Mouse (Mus musculus): ENCODE results near the gene 4930404N11Rik. TPM values are rescaled to one million over a fixed set of nuclear protein-coding genes. Genes with fewer than 3 reads are reported as not detected.

4930404N11Rik gene
- polyA plus RNA-seq, 1 experiment: 7.8 TPM

- Histone ChIP-seq H3K4me1 (ENCODE audit: control insufficient read depth, insufficient read depth, insufficient read length) (peaks cover 23% of the 10 kb centered on the region; the same call in 1 of the 2 replicates), H3K27me3 (ENCODE audit: control insufficient read depth, insufficient read depth, low read length) (no peaks in the 10 kb centered on the region), H3K27ac (ENCODE audit: insufficient read depth, low read length) (peak overlapping the region; percentile 43; the same call in 1 of the 2 replicates), H3K4me3 (ENCODE audit: extremely low read depth, insufficient read depth, insufficient read length) (no peak overlapping the region), H3K36me3 (ENCODE audit: control insufficient read depth, insufficient read depth, low read length) (peaks cover 3% of the 10 kb centered on the region; the same call in 1 of the 2 replicates)
- WGBS: 77% methylated on average over 18 of the region's 18 CpGs
- DNase-seq (ENCODE audit: low read depth in 1 of 2, low spot score in 2 of 2): no peak
- TF ChIP-seq CTCF (IDR thresholded peaks at IDR 0.05; ENCODE audit: extremely low read depth, insufficient read depth, insufficient read length, insufficient replicate concordance): no peak
- no peak for TF ChIP-seq POLR2A (IDR thresholded peaks at IDR 0.05; ENCODE audit: low read depth, low read length)
Observed at GRCm38 (mm10) chr10:81411471-81412400, 46.1 kb upstream of the 4930404N11Rik start.

GRCm38 (mm10) chr10:81410981-81411380, 45.4 kb upstream of the 4930404N11Rik start:
- H3K4me1 ChIP-seq (ENCODE audit: control insufficient read depth, insufficient read depth, insufficient read length): peaks cover 23% of the 10 kb centered on the region; the same call in 1 of the 2 replicates
- H3K27ac ChIP-seq (ENCODE audit: insufficient read depth, low read length): peak overlapping the region; percentile 43
- H3K4me3 ChIP-seq (ENCODE audit: extremely low read depth, insufficient read depth, insufficient read length): no peak overlapping the region
- 77% methylated on average over 9 of the region's 9 CpGs for WGBS
- H3K27me3 ChIP-seq (ENCODE audit: control insufficient read depth, insufficient read depth, low read length): no peaks in the 10 kb centered on the region
- no peak for TF ChIP-seq POLR2A (IDR thresholded peaks at IDR 0.05; ENCODE audit: low read depth, low read length)
- TF ChIP-seq CTCF (IDR thresholded peaks at IDR 0.05; ENCODE audit: extremely low read depth, insufficient read depth, insufficient read length, insufficient replicate concordance): no peak
- no peak for DNase-seq (ENCODE audit: low read depth in 1 of 2, low spot score in 2 of 2)
- H3K36me3 ChIP-seq (ENCODE audit: control insufficient read depth, insufficient read depth, low read length): peaks cover 3% of the 10 kb centered on the region; the same call in 1 of the 2 replicates

GRCm38 (mm10) chr10:81410350-81410749, 44.7 kb upstream of the 4930404N11Rik start:
- Histone ChIP-seq H3K4me1 (ENCODE audit: control insufficient read depth, insufficient read depth, insufficient read length) (peaks cover 23% of the 10 kb centered on the region; the same call in 1 of the 2 replicates), H3K4me3 (ENCODE audit: extremely low read depth, insufficient read depth, insufficient read length) (no peak overlapping the region), H3K27me3 (ENCODE audit: control insufficient read depth, insufficient read depth, low read length) (no peaks in the 10 kb centered on the region), H3K27ac (ENCODE audit: insufficient read depth, low read length) (peak overlapping the region; percentile 40; the same call in 1 of the 2 replicates), H3K36me3 (ENCODE audit: control insufficient read depth, insufficient read depth, low read length) (peaks cover 3% of the 10 kb centered on the region; the same call in 1 of the 2 replicates)
- WGBS: 43% methylated on average over 4 of the region's 4 CpGs
- TF ChIP-seq POLR2A (IDR thresholded peaks at IDR 0.05; ENCODE audit: low read depth, low read length) (no peak), CTCF (IDR thresholded peaks at IDR 0.05; ENCODE audit: extremely low read depth, insufficient read depth, insufficient read length, insufficient replicate concordance) (no peak)
- DNase-seq (ENCODE audit: low read depth in 1 of 2, low spot score in 2 of 2): no peak

- Histone ChIP-seq H3K36me3 (ENCODE audit: control insufficient read depth, insufficient read depth, low read length) (peaks cover 5% of the 10 kb centered on the region; the same call in 1 of the 2 replicates), H3K27ac (ENCODE audit: insufficient read depth, low read length) (peak overlapping the region; percentile 26; the same call in 1 of the 2 replicates), H3K4me3 (ENCODE audit: extremely low read depth, insufficient read depth, insufficient read length) (no peak overlapping the region), H3K4me1 (ENCODE audit: control insufficient read depth, insufficient read depth, insufficient read length) (peaks cover 30% of the 10 kb centered on the region), H3K27me3 (ENCODE audit: control insufficient read depth, insufficient read depth, low read length) (no peaks in the 10 kb centered on the region)
- WGBS: 45% methylated on average over 8 of the region's 8 CpGs
- TF ChIP-seq POLR2A (IDR thresholded peaks at IDR 0.05; ENCODE audit: low read depth, low read length) (no peak), CTCF (IDR thresholded peaks at IDR 0.05; ENCODE audit: extremely low read depth, insufficient read depth, insufficient read length, insufficient replicate concordance) (no peak)
- DNase-seq (ENCODE audit: low read depth in 1 of 2, low spot score in 2 of 2): no peak
Observed at GRCm38 (mm10) chr10:81409330-81409729, 43.7 kb upstream of the 4930404N11Rik start.

GRCm38 (mm10) chr10:81408871-81409291, 43.3 kb upstream of the 4930404N11Rik start:
- Histone ChIP-seq H3K27ac (ENCODE audit: insufficient read depth, low read length) (peak overlapping the region; percentile 26; the same call in 1 of the 2 replicates), H3K4me1 (ENCODE audit: control insufficient read depth, insufficient read depth, insufficient read length) (peaks cover 31% of the 10 kb centered on the region), H3K4me3 (ENCODE audit: extremely low read depth, insufficient read depth, insufficient read length) (no peak overlapping the region), H3K36me3 (ENCODE audit: control insufficient read depth, insufficient read depth, low read length) (peaks cover 5% of the 10 kb centered on the region; the same call in 1 of the 2 replicates), H3K27me3 (ENCODE audit: control insufficient read depth, insufficient read depth, low read length) (no peaks in the 10 kb centered on the region)
- 20% methylated on average over 9 of the region's 9 CpGs for WGBS
- TF ChIP-seq POLR2A (IDR thresholded peaks at IDR 0.05; ENCODE audit: low read depth, low read length) (no peak), CTCF (IDR thresholded peaks at IDR 0.05; ENCODE audit: extremely low read depth, insufficient read depth, insufficient read length, insufficient replicate concordance) (peak; percentile 95)
- peak in 1 of 2 experiments; percentile 74 for DNase-seq (ENCODE audit: low read depth in 1 of 2, low spot score in 2 of 2)

- Histone ChIP-seq H3K27me3 (ENCODE audit: control insufficient read depth, insufficient read depth, low read length) (no peaks in the 10 kb centered on the region), H3K4me1 (ENCODE audit: control insufficient read depth, insufficient read depth, insufficient read length) (peaks cover 31% of the 10 kb centered on the region), H3K36me3 (ENCODE audit: control insufficient read depth, insufficient read depth, low read length) (peaks cover 6% of the 10 kb centered on the region; the same call in 1 of the 2 replicates), H3K4me3 (ENCODE audit: extremely low read depth, insufficient read depth, insufficient read length) (no peak overlapping the region), H3K27ac (ENCODE audit: insufficient read depth, low read length) (peak overlapping the region; percentile 23)
- no peak for DNase-seq (ENCODE audit: low read depth in 1 of 2, low spot score in 2 of 2)
- no peak for TF ChIP-seq CTCF (IDR thresholded peaks at IDR 0.05; ENCODE audit: extremely low read depth, insufficient read depth, insufficient read length, insufficient replicate concordance)
- TF ChIP-seq POLR2A (IDR thresholded peaks at IDR 0.05; ENCODE audit: low read depth, low read length): no peak
- 72% methylated on average over 13 of the region's 13 CpGs for WGBS
Observed at GRCm38 (mm10) chr10:81408424-81408729, 42.8 kb upstream of the 4930404N11Rik start.

Data from spleen, adult 2 months (tissue).